Mouse (Mus musculus) spleen, adult 2 months (tissue): ENCODE measurements around the gene Adgrb2.

Experiments
- CTCF ChIP-seq: fragments of 200-500 bp; IDR thresholded peaks from 2 replicates; pipeline ENCODE4 v1.5.1; 2011; ENCODE audit warnings: mild to moderate bottlenecking, inconsistent platforms; ENCODE audit not compliant: insufficient read depth, insufficient read length, insufficient replicate concordance; ENCODE audit errors: extremely low read depth
- POLR2A ChIP-seq: fragments of 200-500 bp; IDR thresholded peaks from 2 replicates; pipeline ENCODE4 v1.6.1; 2011; ENCODE audit warnings: low read depth, low read length, inconsistent platforms

DNA sequence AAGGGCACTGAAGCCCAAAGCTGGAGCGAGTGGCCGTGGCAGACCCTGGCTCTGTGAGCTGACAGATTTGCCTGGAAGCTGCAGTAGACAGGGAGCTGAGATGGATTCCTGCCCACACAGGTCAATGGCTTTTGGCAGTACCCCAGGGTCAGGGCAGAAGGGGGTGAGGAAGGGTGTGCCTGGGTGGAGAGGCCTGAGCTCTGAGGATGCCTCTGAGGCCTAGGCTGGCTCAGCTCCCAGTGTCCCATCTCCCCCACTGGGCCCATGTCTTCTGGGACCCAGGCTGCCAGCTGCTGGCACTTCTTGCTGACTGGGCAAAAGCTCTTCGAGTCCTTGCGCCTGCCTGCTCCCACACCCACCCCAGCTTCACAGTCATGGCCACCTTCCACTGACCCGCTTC, 8.5 kb downstream of the Adgrb2 start:
- TF ChIP-seq CTCF: no peak
- TF ChIP-seq POLR2A: no peak
